Mouse (Mus musculus) G1E-ER4 (cell line): ENCODE data around the gene Zfp46. TPM values are rescaled to one million over a fixed set of nuclear protein-coding genes. Genes with fewer than 3 reads are reported as not detected.

Source experiments
- GATA1 ChIP-seq: IDR thresholded peaks from one replicate; pipeline ENCODE4 v1.8.0; 2012; ENCODE audit warnings: low read length, inconsistent platforms
- polyA plus RNA-seq: library from polyadenylated mRNA; stranded (reverse); fragments of >175 nt; gene quantifications from 2 replicates; pipeline ENCODE4 v1.2.3, GENCODE M21; 2012

The Zfp46 gene
- polyA plus RNA-seq, 1 experiment, result 4.8 TPM

GRCm38 (mm10) chr4:136255919-136256318, 28.6 kb upstream of the Zfp46 start:
- TF ChIP-seq GATA1, result no peak

- TF ChIP-seq GATA1, result peak; percentile 89
Measured at GRCm38 (mm10) chr4:136256696-136257095, 27.8 kb upstream of the Zfp46 start.

GRCm38 (mm10) chr4:136259916-136260315, 24.6 kb upstream of the Zfp46 start:
- TF ChIP-seq GATA1, result no peak

DNA sequence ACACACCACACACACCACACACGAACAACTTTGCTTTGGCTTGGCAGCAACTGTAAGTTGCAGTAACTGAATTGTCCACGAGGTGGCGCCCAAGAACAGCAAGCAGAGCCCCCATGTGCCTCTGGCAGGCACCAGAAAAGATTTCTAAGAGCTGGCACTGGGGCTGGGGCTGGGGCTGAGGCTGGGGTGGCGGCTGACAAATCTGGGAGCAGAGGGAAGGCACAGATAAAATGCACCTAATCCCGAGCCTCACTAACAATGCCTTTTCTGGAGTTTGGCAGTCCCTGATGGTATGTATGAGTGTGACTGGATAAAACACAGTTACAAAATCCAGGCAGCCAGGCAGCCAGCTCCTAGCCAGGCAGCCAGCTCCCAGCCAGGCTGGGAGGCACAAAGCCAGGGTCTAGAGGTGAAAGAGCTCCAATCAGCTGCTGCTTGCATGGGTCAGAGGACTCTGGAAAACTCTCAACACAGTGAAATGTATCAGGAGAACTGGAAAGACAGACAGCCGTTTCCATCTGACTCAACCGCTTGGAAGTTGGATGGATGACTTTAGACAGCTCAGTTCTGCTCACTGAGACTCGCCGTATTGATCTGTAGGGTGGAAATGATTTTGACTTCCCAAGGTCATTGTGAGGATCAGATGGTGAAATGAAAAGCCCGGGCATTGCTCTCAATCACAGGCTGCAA, 23.8 kb upstream of the Zfp46 start:
- no peak for TF ChIP-seq GATA1

GRCm38 (mm10) chr4:136261912-136262311, 22.6 kb upstream of the Zfp46 start:
- TF ChIP-seq GATA1, result no peak

DNA sequence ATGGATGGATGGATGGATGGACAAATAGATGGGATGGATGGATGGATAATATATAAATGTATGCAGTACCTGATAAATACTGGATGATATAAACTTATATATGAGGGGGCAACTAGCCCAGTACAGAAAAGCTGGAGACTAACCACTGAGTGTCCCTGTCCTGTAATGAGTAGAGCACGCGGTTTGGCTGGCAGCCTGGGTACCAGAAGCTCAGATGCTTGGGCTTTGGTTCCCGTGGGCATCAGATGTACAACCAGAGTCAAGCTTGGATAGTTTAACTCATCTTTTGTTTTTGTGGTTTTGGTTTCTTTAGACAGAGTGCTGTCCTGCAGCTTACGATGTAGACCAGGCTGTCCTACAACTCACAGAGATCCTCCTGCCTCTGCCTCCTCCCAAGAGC, 20.9 kb upstream of the Zfp46 start:
- TF ChIP-seq GATA1, result no peak

- peak; percentile 47 for TF ChIP-seq GATA1
Measured at GRCm38 (mm10) chr4:136266716-136267343, 17.7 kb upstream of the Zfp46 start.

GRCm38 (mm10) chr4:136268912-136269311, 15.6 kb upstream of the Zfp46 start:
- no peak for TF ChIP-seq GATA1

- TF ChIP-seq GATA1, result no peak
Measured at GRCm38 (mm10) chr4:136270648-136271047, 13.8 kb upstream of the Zfp46 start.

DNA sequence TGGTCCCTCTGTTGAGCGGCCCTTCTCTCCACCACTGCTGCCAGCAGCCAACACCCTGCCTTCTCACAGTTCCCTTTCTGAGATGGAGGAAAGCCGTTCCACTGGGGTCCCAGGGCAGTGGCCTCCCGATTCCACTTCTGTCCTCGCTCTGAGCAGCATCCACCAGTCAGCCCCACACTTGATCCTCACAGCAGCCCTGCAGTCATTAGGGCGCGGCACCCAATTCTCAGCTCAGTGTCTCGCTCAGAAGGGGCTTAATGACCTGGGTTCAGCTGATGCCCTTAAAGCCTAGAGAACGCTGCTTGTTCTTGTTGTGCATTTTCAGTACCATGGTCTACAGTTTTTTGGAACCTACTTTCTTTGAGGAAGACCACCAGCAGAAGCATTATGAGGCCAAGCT, 3.4 kb upstream of the Zfp46 start:
- no peak for TF ChIP-seq GATA1

- no peak for TF ChIP-seq GATA1
Measured at GRCm38 (mm10) chr4:136281611-136282010, 2.9 kb upstream of the Zfp46 start.

- no peak for TF ChIP-seq GATA1
Measured at GRCm38 (mm10) chr4:136282621-136283480, 1.6 kb upstream of the Zfp46 start.

GRCm38 (mm10) chr4:136283783-136284182, 700 bp upstream of the Zfp46 start:
- TF ChIP-seq GATA1, result no peak

GRCm38 (mm10) chr4:136284891-136285290, 408 bp downstream of the Zfp46 start:
- TF ChIP-seq GATA1, result no peak

GRCm38 (mm10) chr4:136285348-136285810, 896 bp downstream of the Zfp46 start:
- TF ChIP-seq GATA1, result no peak

- TF ChIP-seq GATA1, result no peak
Measured at GRCm38 (mm10) chr4:136285811-136286371, 1.4 kb downstream of the Zfp46 start.
